Mouse (Mus musculus) left cerebral cortex, postnatal 14 days (tissue): ENCODE measurements at regions not wholly inside any gene's neighbourhood (a gene's known extent, or its start where the extent isn't known, plus 50 kb on each side); places are given as distances from the start of the nearest gene placed in this dataset.

Source experiments
- DNase-seq, 2 experiments: peaks; one replicate each; pipeline ENCODE4 v3.0.0; 2021 to 2022; ENCODE audit warnings: low spot score in 2 of 2, mixed read lengths in 1 of 2
- intact Hi-C: fragments of 180-260 bp; cut with DNase I; formaldehyde crosslinking; loops from one replicate; pipeline ENCODE4 v1.15.1; 2025

DNA sequence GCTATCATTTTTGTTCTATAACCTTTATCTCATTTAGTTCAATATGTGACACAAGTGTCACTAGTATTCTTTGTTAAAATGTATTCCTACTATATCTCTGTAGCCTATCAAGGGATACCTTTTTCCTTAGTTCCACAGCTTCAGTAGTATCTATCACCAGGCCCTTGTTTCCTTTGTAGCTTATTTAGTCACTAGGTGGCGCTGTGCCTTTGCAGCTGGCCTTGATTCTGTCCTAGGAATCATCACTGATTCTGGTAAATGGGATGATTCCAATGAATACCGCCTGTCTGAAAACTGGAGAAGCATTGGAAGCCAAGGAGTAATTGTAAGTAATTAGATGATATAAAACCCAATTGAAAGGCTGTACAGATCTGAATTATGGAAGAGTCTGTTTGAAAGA lies 139.3 kb downstream of the Dcaf12l2 start:
- DNase-seq = peak in 1 of 2 experiments; percentile 6
- intact Hi-C loops = no loop called here
